Mouse (Mus musculus) fat pad, adult 2 months (tissue): Measurements from ENCODE around the gene Zfp712.
A peak's percentile ranks its signal among the peaks of the same experiment; 100 is the strongest.

ENCODE experiments used
- DNase-seq: peaks from one replicate; pipeline ENCODE4 v3.0.0-alpha.2; 2011; ENCODE audit warnings: low read depth, low spot score; ENCODE audit errors: extremely low read depth

Gene Zfp712

GRCm38 (mm10) chr13:67060786-67061358 is at the start of gene Zfp712:
Gene Zfp712, minus strand, starts transcription at chr13:67061170.
- no peak for DNase-seq

DNA sequence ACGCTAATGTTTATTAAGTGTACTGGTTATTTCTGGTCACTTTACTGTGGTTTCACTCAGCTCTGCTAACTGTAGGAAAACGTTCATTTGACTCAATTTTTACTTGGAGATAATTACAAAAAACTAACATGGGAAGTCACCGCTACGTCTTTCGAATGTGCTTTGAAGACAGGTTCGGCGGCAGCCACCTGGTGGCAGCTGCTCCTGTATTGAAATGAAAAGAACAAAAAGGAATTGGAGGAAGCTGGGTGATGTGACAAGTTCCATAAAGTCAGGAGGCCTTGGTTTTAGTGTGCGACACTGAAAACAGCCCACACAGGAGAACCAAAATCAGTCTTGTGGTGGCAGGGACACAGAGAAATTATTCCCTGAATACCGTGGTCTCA is 47.8 kb upstream of the Zfp712 start:
- DNase-seq: no peak

DNA sequence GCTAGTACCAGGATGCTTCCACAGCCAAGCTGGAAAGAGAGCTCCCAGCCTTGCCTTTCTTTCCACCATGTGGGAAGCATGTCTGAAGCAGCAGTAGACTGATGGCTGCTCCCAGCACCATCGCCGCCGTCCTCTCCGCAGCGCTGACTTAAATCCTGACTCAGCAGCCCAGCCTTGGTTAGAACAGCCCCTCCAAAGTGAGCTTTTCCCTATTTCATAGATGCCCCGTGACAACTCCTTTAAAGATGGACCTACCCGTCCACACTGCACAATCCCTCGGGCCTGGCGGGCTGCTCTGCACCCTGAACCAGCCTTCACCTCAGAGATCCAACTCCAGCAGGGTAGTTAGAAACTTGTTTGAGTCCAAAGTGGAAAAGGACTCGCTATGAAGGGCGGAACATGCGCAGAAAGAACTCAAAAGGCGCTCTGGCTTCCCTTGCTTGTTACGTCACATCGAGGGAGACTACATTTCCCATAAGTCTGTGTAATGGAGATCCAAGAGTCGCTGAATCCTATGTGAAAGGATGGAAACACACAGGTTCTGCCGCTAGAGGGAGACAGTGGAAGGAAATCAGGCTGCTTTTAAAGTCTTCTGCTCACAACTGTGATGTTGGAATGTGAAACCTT is 47.3 kb upstream of the Zfp712 start, which contains the start of gene Gm28557:
Gm28557 (minus strand) TSS at position 411 of the 627 bp plus-strand sequence.
- DNase-seq: peak; percentile 80

DNA sequence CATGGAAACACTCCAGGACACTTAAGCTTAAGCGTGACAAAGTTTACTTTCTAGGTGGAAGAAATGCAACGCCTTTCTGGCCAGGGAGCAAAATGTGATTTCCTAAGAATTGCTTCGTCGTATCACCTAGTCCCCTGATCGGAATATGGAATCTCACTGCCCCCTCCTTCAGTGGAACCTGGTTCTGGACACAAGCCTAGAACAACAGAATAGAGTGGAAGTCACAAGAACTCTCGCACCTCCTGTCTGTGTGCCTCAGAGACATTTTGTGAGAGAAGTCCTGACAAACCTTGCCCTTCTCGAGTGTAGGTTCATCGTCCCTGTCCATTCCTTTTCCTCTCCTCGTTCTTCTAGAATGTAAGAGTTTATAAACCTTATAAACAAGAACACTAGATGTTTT is 46.7 kb upstream of the Zfp712 start:
- no peak for DNase-seq

DNA sequence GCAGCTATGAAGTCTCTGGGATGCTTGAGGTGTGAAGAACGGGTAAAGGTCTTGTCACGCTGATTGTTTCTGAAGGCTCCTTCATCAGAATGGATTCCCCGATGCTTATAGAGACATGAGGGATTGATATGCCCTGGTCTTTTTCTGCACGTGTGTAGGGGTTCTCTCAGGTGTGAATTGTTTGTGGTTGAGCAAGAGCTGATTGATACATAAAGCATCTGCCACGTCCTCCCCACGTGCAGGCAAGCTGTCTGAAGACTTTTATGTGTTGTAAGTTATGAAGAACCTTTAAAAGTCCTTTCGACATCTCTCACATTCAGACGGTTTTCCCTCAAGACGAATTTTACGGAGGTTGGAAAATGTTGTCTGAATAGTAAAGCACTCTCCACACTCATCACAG is 36.9 kb upstream of the Zfp712 start, which contains the start of gene Zfp708:
Zfp708 (minus strand) TSS at position 101 of the 400 bp plus-strand sequence.
- DNase-seq: no peak

DNA sequence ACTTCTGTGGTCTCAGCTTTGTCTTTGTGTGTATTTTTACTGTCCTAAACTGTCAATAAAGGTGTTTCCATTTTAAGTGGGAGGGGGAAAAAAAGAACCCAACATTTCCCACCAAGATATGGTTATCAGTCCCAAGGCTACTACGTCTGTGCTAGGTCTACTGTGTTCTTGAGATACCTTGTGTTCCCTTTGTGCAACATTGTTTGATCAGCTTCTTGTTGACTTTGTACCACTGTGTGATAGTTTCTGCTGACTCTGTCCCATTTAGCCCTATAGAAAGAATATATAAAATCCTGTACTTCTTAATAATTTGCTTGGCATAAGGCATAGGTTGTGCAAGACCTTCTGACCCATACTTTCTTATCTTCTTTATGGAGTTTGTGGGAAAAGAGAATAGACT is 29.2 kb upstream of the Zfp712 start:
- no peak for DNase-seq

DNA sequence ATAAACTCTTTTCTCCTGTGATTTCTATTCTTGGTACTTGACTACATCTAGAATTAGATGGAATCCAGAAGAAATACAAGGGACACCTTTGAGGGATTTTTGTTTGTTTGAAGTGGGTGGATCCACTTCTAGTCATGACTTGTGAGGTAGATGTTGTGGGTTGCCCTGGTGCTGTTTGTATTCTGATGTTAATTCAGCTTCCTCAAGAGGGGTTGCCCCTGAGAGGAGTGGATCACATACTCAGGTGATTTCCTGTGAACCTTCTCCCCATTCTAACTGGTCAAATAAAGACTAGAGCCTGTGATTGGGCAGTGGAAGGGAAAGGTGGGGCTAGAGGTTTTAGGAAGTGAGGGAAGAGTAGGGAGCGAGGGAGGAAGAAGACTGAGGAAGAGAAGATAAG is 21.0 kb upstream of the Zfp712 start:
- no peak for DNase-seq

GRCm38 (mm10) chr13:67081142-67081713 is 20.3 kb upstream of the Zfp712 start:
- DNase-seq: no peak

- DNase-seq: peak; percentile 73
Measured at GRCm38 (mm10) chr13:67077244-67077643, 16.3 kb upstream of the Zfp712 start.

GRCm38 (mm10) chr13:67072786-67073185 is 11.8 kb upstream of the Zfp712 start:
- DNase-seq: no peak

- DNase-seq: peak; percentile 96
Measured at GRCm38 (mm10) chr13:67065386-67065785, 4.4 kb upstream of the Zfp712 start.

DNA sequence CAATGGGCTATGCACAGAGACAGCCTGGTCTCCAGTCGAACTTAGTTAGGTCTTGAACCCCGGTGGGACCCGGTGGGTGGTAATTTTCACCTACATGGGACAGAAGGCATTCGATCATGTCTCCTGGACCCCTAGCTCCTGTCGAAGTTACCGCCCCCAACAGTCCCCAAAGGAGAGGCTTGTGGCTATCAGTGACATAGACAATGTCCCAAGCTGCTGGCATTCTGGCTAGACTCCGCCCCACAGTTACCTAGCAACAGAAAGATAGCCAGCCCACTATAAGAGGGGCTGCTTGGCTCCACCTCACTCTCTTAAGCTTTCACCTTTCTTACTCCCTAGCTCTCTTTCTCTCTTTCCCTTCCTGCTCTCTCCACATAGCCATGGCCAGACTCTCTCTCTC is 1.5 kb upstream of the Zfp712 start:
- DNase-seq: no peak

- no peak for DNase-seq
Measured at GRCm38 (mm10) chr13:67060161-67060785, 697 bp downstream of the Zfp712 start.
